Mouse (Mus musculus): ENCODE results near the gene Syngr2. TPM values are rescaled to one million over a fixed set of nuclear protein-coding genes. Genes with fewer than 3 reads are reported as not detected.
"Not testable (repeated sequence)": the region's sequence is repeated elsewhere in the genome, so short reads cannot be mapped to it uniquely, and the experiment has no call there.

The Syngr2 gene
- polyA plus RNA-seq, 1 experiment from 2014 or later, result 12.3 TPM

GRCm38 (mm10) chr11:117798160-117798541, 11.3 kb upstream of the Syngr2 start:
- Histone ChIP-seq H3K27me3 (no peaks in the 10 kb centered on the region), H3K4me1 (no peaks in the 10 kb centered on the region), H3K36me3 (no peaks in the 10 kb centered on the region), H3K4me2 (replicated peaks) (no peak overlapping the region), H3K4me3 (no peak overlapping the region), H3K9me3 (no peaks in the 10 kb centered on the region), H3K9ac (replicated peaks) (no peak overlapping the region), H3K27ac (replicated peaks) (no peak overlapping the region)
- ATAC-seq (replicated peaks), result no peak
- 68% methylated on average over 2 of the region's 2 CpGs for WGBS

GRCm38 (mm10) chr11:117799174-117799573, 10.3 kb upstream of the Syngr2 start:
- 67% methylated on average over 5 of the region's 5 CpGs for WGBS
- Histone ChIP-seq H3K9ac (replicated peaks) (no peak overlapping the region), H3K4me3 (no peak overlapping the region), H3K27me3 (no peaks in the 10 kb centered on the region), H3K27ac (replicated peaks) (no peak overlapping the region), H3K36me3 (no peaks in the 10 kb centered on the region), H3K4me2 (replicated peaks) (no peak overlapping the region), H3K9me3 (no peaks in the 10 kb centered on the region), H3K4me1 (no peaks in the 10 kb centered on the region)
- no peak for ATAC-seq (replicated peaks)

GRCm38 (mm10) chr11:117800038-117800437, 9.4 kb upstream of the Syngr2 start:
- Histone ChIP-seq H3K4me2 (replicated peaks) (no peak overlapping the region), H3K4me1 (no peaks in the 10 kb centered on the region), H3K27ac (replicated peaks) (no peak overlapping the region), H3K27me3 (no peaks in the 10 kb centered on the region), H3K9ac (replicated peaks) (no peak overlapping the region), H3K4me3 (no peak overlapping the region), H3K9me3 (no peaks in the 10 kb centered on the region), H3K36me3 (no peaks in the 10 kb centered on the region)
- ATAC-seq (replicated peaks), result no peak
- WGBS, result 86% methylated on average over 7 of the region's 7 CpGs

- Histone ChIP-seq H3K9ac (replicated peaks) (no peak overlapping the region), H3K27me3 (no peaks in the 10 kb centered on the region), H3K4me3 (no peak overlapping the region), H3K9me3 (no peaks in the 10 kb centered on the region), H3K36me3 (no peaks in the 10 kb centered on the region), H3K4me1 (no peaks in the 10 kb centered on the region), H3K4me2 (replicated peaks) (no peak overlapping the region), H3K27ac (replicated peaks) (no peak overlapping the region)
- no peak for ATAC-seq (replicated peaks)
- 84% methylated on average over 7 of the region's 7 CpGs for WGBS
Measured at GRCm38 (mm10) chr11:117801650-117802049, 7.8 kb upstream of the Syngr2 start.

GRCm38 (mm10) chr11:117803166-117803688, 6.2 kb upstream of the Syngr2 start:
- no peaks in the 10 kb centered on the region for H3K36me3 ChIP-seq
- H3K27ac ChIP-seq (replicated peaks), result no peak overlapping the region
- no peak overlapping the region for H3K4me3 ChIP-seq
- WGBS, result 100% methylated on average over 3 of the region's 3 CpGs
- no peaks in the 10 kb centered on the region for H3K27me3 ChIP-seq
- H3K4me1 ChIP-seq, result no peaks in the 10 kb centered on the region
- no peak overlapping the region for H3K9ac ChIP-seq (replicated peaks)
- no peak for ATAC-seq (replicated peaks)
- H3K9me3 ChIP-seq, result no peaks in the 10 kb centered on the region
- H3K4me2 ChIP-seq (replicated peaks), result no peak overlapping the region

- Histone ChIP-seq H3K4me2 (replicated peaks) (no peak overlapping the region), H3K36me3 (no peaks in the 10 kb centered on the region), H3K4me3 (no peak overlapping the region), H3K27ac (replicated peaks) (no peak overlapping the region), H3K4me1 (peaks cover 21% of the 10 kb centered on the region), H3K9ac (replicated peaks) (no peak overlapping the region), H3K9me3 (no peaks in the 10 kb centered on the region), H3K27me3 (peaks cover 8% of the 10 kb centered on the region; the same call in 1 of the 2 replicates)
- 93% methylated on average over 6 of the region's 6 CpGs for WGBS
- no peak for ATAC-seq (replicated peaks)
Measured at GRCm38 (mm10) chr11:117806781-117807180, 2.7 kb upstream of the Syngr2 start.

GRCm38 (mm10) chr11:117810401-117811046, 1.1 kb downstream of the Syngr2 start:
- peaks cover 8% of the 10 kb centered on the region; the same call in 1 of the 2 replicates for H3K27me3 ChIP-seq
- peak; percentile 83 for ATAC-seq (replicated peaks)
- peaks cover 21% of the 10 kb centered on the region for H3K4me1 ChIP-seq
- WGBS, result under 1% methylated on average over 21 of the region's 21 CpGs
- peak overlapping the region; percentile 24; the same call in 1 of the 2 replicates for H3K27ac ChIP-seq (replicated peaks)
- H3K4me2 ChIP-seq (replicated peaks), result peak overlapping the region; percentile 92
- peak overlapping the region; percentile 59 for H3K4me3 ChIP-seq
- H3K9me3 ChIP-seq, result no peaks in the 10 kb centered on the region
- peak overlapping the region; percentile 61 for H3K9ac ChIP-seq (replicated peaks)
- H3K36me3 ChIP-seq, result no peaks in the 10 kb centered on the region

GRCm38 (mm10) chr11:117813867-117814266, 4.4 kb downstream of the Syngr2 start:
- no peak overlapping the region for H3K27ac ChIP-seq (replicated peaks)
- peaks cover 6% of the 10 kb centered on the region; the same call in 1 of the 2 replicates for H3K27me3 ChIP-seq
- WGBS, result 74% methylated on average over 5 of the region's 5 CpGs
- peaks cover 21% of the 10 kb centered on the region for H3K4me1 ChIP-seq
- H3K4me3 ChIP-seq, result no peak overlapping the region
- H3K36me3 ChIP-seq, result peaks cover 3% of the 10 kb centered on the region; the same call in 1 of the 2 replicates
- ATAC-seq (replicated peaks), result no peak
- H3K4me2 ChIP-seq (replicated peaks), result no peak overlapping the region
- H3K9ac ChIP-seq (replicated peaks), result no peak overlapping the region
- no peaks in the 10 kb centered on the region for H3K9me3 ChIP-seq

- 92% methylated on average over 6 of the region's 6 CpGs for WGBS
- Histone ChIP-seq H3K9me3 (no peaks in the 10 kb centered on the region), H3K27me3 (no peaks in the 10 kb centered on the region), H3K27ac (replicated peaks) (no peak overlapping the region), H3K9ac (replicated peaks) (no peak overlapping the region), H3K36me3 (peaks cover 3% of the 10 kb centered on the region; the same call in 1 of the 2 replicates), H3K4me3 (no peak overlapping the region), H3K4me2 (replicated peaks) (no peak overlapping the region), H3K4me1 (peaks cover 17% of the 10 kb centered on the region)
- ATAC-seq (replicated peaks), result no peak
Measured at GRCm38 (mm10) chr11:117814704-117815366, 5.4 kb downstream of the Syngr2 start.

GRCm38 (mm10) chr11:117815850-117816249, 6.4 kb downstream of the Syngr2 start:
- H3K27ac ChIP-seq (replicated peaks); H3K27me3 ChIP-seq; H3K4me1 ChIP-seq; H3K4me3 ChIP-seq; H3K9me3 ChIP-seq; H3K9ac ChIP-seq (replicated peaks); H3K36me3 ChIP-seq; H3K4me2 ChIP-seq (replicated peaks); ATAC-seq (replicated peaks): not testable (repeated sequence)
- WGBS, result 87% methylated on average over 9 of the region's 9 CpGs

GRCm38 (mm10) chr11:117816389-117816996, 7.0 kb downstream of the Syngr2 start:
- H3K4me3 ChIP-seq, result no peak overlapping the region
- H3K27ac ChIP-seq (replicated peaks), result no peak overlapping the region
- ATAC-seq (replicated peaks), result no peak
- 90% methylated on average over 13 of the region's 13 CpGs for whole genome bisulfite sequencing
- no peaks in the 10 kb centered on the region for H3K27me3 ChIP-seq
- no peaks in the 10 kb centered on the region for H3K9me3 ChIP-seq
- H3K36me3 ChIP-seq, result peaks cover 3% of the 10 kb centered on the region; the same call in 1 of the 2 replicates
- no peak overlapping the region for H3K9ac ChIP-seq (replicated peaks)
- no peak overlapping the region for H3K4me2 ChIP-seq (replicated peaks)
- peaks cover 5% of the 10 kb centered on the region; the same call in 1 of the 2 replicates for H3K4me1 ChIP-seq

- Histone ChIP-seq H3K4me2 (replicated peaks) (no peak overlapping the region), H3K9me3 (no peaks in the 10 kb centered on the region), H3K4me3 (no peak overlapping the region), H3K4me1 (peaks cover 10% of the 10 kb centered on the region), H3K9ac (replicated peaks) (no peak overlapping the region), H3K27me3 (no peaks in the 10 kb centered on the region), H3K36me3 (peaks cover 3% of the 10 kb centered on the region; the same call in 1 of the 2 replicates), H3K27ac (replicated peaks) (no peak overlapping the region)
- 49% methylated on average over 8 of the region's 8 CpGs for WGBS
- no peak for ATAC-seq (replicated peaks)
Measured at GRCm38 (mm10) chr11:117819095-117819494, 9.6 kb downstream of the Syngr2 start.
